Mouse (Mus musculus) embryonic fibroblast, embryonic 13.5 days (primary cell): Measurements from ENCODE around the gene St8sia2.

Experiments used
- CTCF ChIP-seq: IDR thresholded peaks from 2 replicates; pipeline ENCODE4 v1.5.1; 2011; ENCODE audit warnings: mild to moderate bottlenecking, control low read depth, low read length, moderate library complexity, borderline replicate concordance; ENCODE audit not compliant: insufficient read depth
- POLR2A ChIP-seq: IDR thresholded peaks from 2 replicates; pipeline ENCODE4 v1.6.1; 2011; ENCODE audit warnings: low read depth, mild to moderate bottlenecking, control low read depth, low read length, moderate library complexity

GRCm38 (mm10) chr7:73890466-73890865 lies 123.0 kb downstream of the St8sia2 start:
- TF ChIP-seq POLR2A, result no peak
- no peak for TF ChIP-seq CTCF
